Mouse (Mus musculus) liver, adult (tissue): ENCODE results near the gene Exd2.

Experiments
- GATA4 ChIP-seq: IDR thresholded peaks from 2 replicates; pipeline ENCODE4 v1.6.1; 2014; ENCODE audit warnings: mild to moderate bottlenecking, low read length; ENCODE audit not compliant: insufficient replicate concordance

Exd2 gene

GRCm38 (mm10) chr12:80471926-80472325, 9.0 kb downstream of the Exd2 start:
- TF ChIP-seq GATA4, result no peak

GRCm38 (mm10) chr12:80473731-80474130, 10.8 kb downstream of the Exd2 start:
- TF ChIP-seq GATA4, result no peak

- TF ChIP-seq GATA4, result no peak
These were observed 17.1 kb downstream of the Exd2 start for GRCm38 (mm10) chr12:80479986-80480385.

GRCm38 (mm10) chr12:80483397-80483796, 20.5 kb downstream of the Exd2 start:
- no peak for TF ChIP-seq GATA4

GRCm38 (mm10) chr12:80493311-80493710, 30.4 kb downstream of the Exd2 start:
- no peak for TF ChIP-seq GATA4

GRCm38 (mm10) chr12:80495691-80496090, 32.8 kb downstream of the Exd2 start:
- no peak for TF ChIP-seq GATA4

GRCm38 (mm10) chr12:80498356-80498755, 35.5 kb downstream of the Exd2 start:
- no peak for TF ChIP-seq GATA4

GRCm38 (mm10) chr12:80500506-80500905, 37.6 kb downstream of the Exd2 start:
- no peak for TF ChIP-seq GATA4

- TF ChIP-seq GATA4, result no peak
These were observed 41.8 kb downstream of the Exd2 start for GRCm38 (mm10) chr12:80504718-80505117.

GRCm38 (mm10) chr12:80507041-80507745, 44.3 kb downstream of the Exd2 start:
- TF ChIP-seq GATA4, result no peak

GRCm38 (mm10) chr12:80517977-80518376, 55.1 kb downstream of the Exd2 start, which contains the start of gene Galnt16:
TSS of gene Galnt16 (plus strand) at chr12:80518277.
- TF ChIP-seq GATA4, result no peak

- TF ChIP-seq GATA4, result no peak
These were observed 55.5 kb downstream of the Exd2 start for GRCm38 (mm10) chr12:80518393-80518756.

- no peak for TF ChIP-seq GATA4
These were observed 56.1 kb downstream of the Exd2 start for GRCm38 (mm10) chr12:80518757-80519620.

- TF ChIP-seq GATA4, result no peak
These were observed 56.9 kb downstream of the Exd2 start for GRCm38 (mm10) chr12:80519621-80520332.

GRCm38 (mm10) chr12:80522006-80522405, 59.1 kb downstream of the Exd2 start:
- no peak for TF ChIP-seq GATA4
